Mouse (Mus musculus) ovary, postnatal 14 days (tissue): ENCODE measurements around the gene Tet1.
"Not testable (repeated sequence)": the region's sequence is repeated elsewhere in the genome, so short reads cannot be mapped to it uniquely, and the experiment has no call there.

Experiments used
- DNase-seq: peaks from one replicate; pipeline ENCODE4 v3.0.0; 2022; ENCODE audit warnings: low spot score

Gene Tet1

DNA sequence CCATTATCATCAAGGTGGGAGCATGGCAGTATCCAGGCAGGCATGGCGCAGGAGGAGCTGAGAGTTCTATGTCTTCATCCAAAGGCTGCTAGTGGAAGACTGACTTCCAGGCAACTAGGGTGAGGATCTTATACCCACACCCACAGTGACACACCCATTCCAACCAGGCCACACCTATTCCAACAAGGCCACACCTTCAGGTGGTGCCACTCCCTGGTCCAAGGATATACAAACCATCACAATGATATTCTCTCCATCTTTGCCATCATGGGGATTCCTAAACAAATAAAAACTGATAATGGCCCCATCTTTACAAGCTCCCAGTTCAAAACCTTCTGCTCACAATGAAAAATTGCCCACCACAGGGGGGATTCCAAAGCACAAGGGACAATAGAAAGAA is at the start of gene Tet1:
TSS of gene Tet1 (minus strand) at position 101 of the 400 bp plus-strand sequence.
- not testable (repeated sequence) for DNase-seq

DNA sequence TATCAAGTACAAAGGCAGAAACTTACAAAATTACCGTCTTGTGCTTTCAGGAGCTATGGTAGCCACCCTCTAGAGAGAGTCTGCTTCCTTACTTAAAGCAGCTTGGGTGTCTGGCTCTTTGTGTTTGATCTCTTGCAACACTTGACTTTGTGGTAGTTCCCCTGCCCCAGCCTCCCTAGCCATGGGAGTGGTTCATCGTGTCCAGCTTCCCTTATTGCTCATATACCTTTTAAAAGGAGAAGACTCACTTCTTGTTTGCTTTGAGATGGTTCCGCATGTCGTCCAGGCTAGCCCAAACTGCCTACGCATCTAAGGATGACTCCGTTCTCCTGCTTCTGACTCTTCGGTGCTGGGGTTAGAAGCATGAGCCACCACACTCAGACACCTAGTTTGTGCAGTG is 39.8 kb upstream of the Tet1 start:
- DNase-seq = no peak

DNA sequence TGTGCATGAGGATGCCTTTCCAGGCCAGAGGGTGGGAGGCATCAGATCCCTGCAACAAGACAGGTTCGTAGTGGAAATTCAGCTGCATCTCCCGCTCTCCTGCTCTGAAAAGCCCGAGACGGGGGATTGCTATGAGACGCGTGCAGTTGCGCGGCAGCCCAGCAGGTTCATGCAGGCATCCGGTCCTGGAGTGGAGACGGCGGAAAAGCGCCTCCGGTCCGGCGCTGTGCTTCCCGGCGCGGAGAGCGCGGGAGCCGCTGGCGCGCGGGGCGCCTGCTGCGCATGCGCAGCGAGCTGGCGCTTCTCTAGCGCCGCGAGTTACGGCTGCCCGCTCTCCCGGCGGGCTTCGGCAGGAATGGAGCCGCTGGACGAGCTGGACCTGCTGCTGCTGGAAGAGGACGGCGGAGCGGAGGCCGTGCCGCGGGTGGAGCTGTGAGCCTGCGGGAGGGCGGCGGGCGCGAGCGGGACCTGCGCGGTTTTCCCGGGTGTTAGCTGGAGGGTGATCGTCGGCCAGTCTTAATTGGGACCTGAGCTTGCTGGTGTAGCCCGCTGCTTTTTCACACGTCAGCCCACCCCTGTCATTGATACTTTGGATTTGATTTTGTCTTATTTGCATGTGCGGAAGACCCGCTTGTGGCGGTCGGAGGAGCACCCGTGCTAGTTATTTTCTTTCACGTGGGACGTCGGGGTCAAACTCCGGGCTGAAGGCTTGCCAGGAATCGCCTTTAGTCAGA is 38.1 kb upstream of the Tet1 start, which contains the start of gene Dna2:
TSS of gene Dna2 (plus strand) at position 289 of the 734 bp plus-strand sequence.
- DNase-seq = peak; percentile 63

DNA sequence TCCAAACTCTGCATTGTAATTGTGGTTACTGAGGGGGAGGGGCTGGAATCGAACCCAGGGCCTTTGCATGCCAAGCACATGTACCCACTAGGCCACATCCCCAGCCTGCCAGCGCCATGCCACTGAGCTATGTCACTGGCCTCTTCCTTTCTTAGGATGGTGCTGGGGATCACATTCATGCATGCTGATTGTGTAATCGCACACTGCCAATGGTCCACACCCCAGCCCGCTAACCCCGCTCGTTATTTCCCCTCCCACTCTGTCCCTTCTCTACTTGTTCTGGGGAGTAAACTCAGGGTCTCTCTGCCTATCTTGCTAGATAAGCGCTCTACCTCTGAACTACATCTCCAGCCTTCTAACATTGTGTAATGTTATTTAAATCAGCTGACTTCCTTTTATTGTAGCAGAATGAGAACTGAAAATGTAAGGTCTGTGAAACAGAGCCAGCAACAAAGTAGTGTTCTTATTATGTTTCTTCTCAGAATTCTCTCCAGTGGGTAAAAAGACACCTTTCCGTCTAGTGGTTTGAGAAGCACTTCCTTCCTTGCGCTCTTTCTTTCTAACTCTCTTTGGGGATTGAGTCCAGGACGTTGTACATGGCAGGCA is 36.3 kb upstream of the Tet1 start:
- no peak for DNase-seq

DNA sequence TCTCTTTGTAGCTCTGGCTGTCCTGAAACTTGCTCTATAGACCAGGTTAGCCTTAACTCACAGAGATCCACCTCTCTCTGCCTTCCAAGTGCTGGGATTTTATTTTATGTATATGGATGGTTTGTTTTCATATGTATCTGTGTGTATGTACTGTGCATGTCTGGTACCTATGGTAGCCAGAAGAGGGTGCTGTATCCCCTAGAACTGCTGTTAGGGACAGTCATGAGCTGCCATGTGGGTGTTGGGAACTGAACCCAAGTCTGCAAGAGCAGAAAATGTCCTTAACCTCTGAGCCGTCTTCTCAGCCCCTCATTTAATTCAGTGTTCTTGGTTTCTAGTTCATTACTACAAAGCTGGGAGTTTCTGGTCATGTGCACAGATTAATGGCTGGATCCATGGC is 23.6 kb upstream of the Tet1 start:
- DNase-seq = no peak

DNA sequence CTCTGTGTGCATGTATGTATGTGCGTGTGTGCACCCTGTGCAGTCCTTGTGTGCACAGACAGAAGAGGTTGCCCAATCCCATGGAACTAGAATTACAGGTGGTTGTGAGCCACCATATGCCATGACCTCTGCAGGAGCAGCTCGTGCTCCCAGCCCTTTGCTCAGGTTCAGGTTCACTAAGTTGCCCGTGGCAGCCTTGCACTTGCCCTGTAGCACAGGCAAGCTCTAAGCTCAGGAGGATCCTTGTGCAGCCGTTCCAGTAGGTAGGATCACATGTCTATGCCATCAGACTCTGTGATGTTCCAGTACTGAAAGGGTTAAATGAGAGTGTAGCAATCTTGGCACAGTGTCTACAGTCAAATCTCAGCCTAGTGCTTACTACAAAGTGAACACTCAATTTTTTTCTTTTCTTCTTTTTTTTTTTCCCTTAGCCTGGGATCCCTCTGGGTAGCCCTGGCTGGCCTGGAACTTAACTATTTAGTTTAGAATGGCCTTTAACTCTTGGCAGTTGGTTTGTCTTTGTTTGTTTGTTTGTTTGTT is 15.4 kb upstream of the Tet1 start:
- no peak for DNase-seq

DNA sequence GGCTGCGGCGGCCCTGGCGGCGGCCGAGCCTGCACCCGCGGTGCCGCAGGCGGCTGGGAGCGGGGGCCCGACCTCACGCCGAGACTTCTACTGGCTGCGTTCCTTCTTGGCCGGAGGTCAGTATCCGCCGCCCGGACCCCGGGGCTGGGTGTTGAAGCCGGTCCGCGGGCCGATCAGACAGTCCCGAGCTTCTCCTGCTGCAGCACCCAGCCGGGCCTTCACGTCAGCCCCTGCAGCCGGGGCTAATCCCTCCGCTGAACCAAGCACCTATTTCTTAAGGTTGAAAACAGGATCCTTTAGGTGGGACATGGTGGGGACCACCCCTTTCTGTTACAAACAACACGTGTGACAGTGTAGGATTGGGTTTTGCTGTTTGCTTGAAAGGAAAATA is 12.0 kb upstream of the Tet1 start:
- no peak for DNase-seq

DNA sequence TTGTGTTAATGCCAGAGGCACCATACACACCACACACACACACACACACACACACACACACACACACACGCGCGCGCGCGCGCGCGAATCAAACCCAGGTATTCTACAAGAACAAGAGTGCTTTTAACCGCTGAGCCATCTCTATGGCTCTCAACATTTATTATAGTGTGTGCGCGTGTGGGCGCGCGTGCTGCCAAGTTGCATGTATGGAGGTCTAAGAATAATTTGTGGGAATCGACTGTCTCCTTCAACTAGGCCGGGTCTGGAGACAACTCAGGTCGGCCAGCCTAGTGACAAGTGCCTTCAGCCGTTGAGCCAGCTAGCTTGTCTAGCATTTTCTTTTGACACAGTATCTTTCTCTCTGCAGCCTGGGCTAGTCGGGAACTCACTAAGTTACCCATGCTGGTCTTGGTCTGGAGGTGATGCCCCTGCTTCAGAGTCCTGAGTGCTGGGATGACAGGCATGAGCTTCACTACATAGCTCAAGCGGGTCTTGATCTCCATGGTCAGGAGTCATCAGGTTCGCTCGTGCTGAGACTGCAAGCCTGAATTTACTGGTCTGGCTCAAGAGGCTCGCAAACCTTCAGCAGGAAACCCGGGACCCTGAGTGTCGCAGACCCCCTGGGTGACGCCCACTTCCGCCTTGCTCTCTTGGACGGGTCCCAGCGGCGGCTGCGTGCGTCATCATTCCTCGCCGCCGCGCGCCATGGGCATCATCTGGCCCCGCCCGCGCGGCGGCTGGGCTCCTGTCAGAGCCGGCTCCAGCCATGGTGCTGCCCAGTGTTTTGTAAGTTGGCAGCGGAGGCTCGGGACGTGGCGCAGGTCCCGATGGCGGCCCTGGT is 11.3 kb upstream of the Tet1 start, which contains the start of gene Slc25a16:
TSS of gene Slc25a16 (plus strand) at position 709 of the 841 bp plus-strand sequence.
- peak; percentile 92 for DNase-seq

DNA sequence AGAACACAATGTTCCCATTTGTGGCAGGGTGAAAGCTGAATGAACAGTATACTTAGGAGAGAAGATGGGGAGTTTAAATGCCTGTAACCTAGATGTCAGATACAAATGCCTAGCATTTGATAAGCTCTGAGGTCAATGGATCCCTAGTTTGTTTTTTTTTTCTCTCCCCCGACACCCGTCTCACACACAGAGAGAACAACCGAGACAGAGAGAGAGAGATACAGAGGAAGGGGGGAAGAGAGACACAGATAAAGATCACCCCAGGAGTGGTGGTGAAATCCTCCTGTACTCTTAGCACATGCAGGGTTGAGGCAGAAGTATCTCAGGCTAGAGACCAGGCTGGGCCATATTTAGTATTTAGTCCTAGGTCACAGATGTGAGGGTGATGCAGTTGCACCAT is 10.2 kb upstream of the Tet1 start:
- DNase-seq = no peak

DNA sequence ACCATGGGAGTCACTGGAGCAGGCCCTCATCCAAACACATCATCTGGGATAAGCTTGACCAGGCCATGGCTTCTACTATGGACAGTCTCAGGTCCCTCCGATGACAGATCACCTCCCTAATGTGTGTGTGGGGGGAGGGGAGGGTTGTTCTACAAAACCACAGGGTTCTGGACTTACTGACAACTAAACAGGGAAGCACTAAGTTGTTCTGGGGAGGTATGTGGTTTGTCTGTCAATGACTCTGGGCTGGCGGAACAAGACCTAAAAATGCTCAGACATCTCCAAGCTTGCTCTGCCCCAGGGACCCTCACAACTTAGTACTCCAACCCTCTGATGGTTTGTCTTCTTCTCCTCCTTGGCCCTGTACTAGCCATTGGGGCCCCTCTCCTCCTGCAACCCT is 2.3 kb upstream of the Tet1 start:
- DNase-seq = no peak

DNA sequence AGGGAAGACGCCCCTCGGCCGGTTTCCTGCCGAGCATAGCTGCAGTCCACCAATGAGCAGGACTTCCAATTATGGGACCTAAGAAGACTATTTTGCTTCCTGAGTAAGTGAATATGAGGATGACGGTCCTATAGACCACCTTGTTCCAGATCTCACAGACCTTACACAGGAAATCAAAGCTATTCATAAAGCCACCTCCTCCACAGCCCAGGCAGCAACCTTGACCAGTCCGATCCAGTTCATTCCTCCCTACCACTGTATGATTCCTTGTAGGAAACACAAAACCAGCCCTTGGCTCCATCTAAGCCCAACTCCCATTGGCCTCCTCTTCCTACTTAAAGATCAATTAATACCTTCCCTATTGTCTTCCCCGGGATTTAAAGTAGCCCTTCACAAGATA is 2.5 kb downstream of the Tet1 start:
- DNase-seq = no peak

DNA sequence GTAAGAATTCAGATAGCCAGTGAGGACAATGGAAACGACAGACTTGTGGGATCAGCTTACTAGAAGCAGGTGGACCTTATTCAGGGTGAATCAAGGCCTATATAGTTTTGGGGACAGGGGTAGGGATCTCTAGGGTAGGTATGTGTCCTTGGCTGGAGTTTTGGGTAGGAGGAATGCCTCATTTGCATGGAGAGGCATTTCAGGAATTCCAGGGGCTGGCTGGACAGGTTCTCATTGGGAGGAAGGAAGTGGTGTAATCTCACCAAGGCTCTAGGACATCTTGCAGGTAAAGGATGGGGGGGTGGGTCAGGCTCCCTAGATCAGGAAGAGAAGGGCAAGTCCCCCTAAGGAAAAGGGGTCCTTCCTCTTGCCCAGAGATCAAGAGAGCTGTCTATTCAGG is 6.0 kb downstream of the Tet1 start:
- DNase-seq = no peak

DNA sequence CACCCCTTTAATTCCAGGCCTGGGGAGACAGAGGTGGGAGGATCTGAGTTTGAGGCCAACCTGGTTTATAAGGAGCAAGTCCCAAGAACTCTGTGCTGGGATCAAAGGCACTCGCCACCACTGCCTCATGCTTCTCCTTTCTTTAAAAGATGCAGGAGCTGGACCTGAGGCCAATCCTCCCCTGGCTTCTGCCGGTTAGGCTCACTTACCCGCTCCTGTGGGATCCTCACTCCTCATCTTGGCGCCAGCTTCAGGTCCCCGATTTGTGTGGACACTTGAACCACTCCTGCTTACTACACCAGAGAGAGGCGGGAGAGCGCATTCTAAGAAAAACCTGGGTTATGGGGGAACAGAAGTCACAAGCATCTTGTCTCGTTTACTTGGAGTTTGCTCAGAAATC is 7.0 kb downstream of the Tet1 start:
- DNase-seq = no peak

DNA sequence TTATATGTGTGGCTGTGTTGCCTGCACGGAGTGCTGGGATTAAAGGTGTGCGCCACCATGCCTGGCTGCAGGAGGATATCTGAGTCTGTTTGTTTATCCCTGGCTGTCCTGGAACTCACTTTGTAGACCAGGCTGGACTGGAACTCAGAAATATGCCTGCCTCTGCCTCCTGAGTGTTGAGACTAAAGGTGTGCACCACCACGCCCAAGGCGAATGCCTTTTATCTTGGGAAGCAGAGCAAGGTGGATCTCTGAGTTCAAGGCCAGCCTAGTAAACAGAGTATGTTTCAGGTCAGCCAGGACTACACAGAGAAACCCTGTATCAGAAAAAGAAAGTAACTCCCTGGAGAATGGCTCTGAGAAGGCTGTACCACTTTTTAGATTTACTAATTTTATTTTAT is 8.7 kb downstream of the Tet1 start:
- no peak for DNase-seq

DNA sequence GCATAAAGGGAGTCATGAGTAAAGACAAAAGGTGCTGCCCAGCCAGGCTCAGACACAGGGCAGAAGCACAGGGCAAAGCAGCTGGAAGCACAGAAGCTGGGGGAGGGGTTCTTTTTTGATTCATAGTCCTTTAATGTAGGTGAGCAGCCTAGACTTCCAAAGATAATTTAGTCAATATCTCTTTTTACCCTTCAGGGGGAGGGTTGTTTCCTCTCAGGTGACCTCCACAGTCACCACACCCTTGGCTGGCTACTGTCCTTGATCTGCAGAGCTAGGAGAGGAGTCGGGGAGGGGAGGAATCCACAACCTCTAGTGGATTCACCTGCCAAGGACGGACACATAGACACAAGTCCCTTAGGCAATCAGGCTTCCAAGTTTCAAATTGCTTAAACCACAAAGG is 10.7 kb downstream of the Tet1 start:
- DNase-seq = no peak

DNA sequence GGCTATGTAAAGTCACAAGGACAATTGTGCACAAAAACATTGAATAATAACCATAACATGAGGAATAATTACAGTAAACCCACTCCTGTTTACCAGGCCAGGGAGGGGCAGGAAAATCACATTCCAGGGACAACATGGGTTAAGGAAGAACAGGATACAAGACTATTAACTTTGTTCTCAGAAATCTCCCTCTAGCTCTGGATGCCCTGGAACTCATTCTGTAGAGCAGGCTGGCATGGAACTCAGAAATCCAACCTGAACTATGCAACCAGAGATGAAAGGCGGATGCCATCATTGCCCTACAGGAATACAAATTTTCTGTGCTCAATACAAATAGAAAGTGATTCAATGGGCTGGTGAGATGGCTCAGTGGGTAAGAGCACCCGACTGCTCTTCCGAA is 11.4 kb downstream of the Tet1 start:
- DNase-seq = no peak

DNA sequence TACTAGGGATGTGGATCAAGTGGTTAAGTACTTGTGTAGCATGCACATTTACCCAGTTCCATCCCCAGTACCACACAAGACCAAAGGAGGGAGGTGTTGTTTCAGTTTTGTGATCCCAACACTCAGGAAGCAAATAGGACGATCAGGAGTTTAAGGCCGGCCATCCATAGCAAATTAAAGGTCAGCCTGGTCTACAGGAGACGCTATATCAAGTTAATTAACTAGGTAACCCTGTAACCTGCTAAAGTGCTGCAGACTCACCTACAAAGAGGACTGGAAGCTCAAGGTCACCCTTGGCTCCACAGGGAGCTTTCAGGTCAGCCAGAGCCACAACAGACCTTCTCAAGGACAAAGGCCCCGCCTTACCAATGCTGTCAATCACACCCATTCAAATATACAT is 12.0 kb downstream of the Tet1 start:
- no peak for DNase-seq

DNA sequence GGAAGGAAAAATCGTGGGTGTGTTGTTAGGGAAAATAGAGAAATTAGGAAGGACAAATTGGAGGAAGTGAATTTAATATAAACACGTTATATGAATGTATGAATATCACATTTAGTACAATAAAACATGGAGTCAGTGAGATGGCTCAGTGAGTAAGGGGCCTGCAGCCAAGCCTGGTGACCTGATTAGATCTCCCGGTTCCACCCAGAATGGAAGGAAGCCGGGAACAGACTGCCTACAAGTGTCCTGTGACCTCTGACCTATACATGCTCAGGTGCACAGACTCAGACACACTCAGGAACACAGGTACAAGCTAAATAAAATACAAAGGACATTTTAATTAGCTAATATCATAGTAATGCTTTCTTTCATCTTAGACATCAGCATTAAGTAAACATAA is 12.8 kb downstream of the Tet1 start:
- DNase-seq = no peak

DNA sequence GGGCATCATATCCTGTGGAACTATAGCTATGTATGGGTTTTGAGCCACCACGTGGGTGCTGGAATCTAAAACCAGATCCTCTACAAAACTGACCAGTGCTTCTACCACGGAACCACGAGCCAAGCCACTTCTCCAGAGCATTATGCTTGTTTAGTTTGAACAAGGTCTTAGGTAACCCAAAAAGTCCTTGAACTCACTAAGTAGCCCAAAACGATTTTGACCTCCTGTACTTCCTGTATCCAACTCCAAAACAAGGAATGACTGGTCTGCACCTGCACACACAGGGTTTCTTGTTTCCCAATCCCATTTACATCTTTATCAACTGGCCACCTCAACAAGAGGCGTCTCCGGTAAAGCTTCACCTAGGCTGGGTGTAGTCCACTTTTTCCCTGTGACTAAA is 13.4 kb downstream of the Tet1 start:
- DNase-seq = no peak

DNA sequence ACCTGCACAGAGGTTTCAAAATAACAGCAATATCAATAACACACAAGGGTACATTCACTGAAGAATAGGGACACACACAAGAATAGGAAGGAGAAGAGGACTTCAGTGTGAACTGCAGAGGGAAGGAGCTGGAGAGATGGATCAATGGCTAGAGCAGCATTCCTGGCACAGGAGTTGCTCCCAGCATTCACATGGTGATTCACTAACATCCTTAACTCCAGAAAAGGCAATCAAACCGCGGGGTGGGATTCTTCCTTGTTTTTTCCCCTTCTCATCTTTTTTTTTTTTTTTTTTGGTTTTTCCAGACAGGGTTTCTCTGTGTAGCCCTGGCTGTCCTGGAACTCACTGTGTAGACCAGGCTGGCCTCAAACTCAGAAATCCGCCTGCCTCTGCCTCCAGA is 14.3 kb downstream of the Tet1 start:
- no peak for DNase-seq

DNA sequence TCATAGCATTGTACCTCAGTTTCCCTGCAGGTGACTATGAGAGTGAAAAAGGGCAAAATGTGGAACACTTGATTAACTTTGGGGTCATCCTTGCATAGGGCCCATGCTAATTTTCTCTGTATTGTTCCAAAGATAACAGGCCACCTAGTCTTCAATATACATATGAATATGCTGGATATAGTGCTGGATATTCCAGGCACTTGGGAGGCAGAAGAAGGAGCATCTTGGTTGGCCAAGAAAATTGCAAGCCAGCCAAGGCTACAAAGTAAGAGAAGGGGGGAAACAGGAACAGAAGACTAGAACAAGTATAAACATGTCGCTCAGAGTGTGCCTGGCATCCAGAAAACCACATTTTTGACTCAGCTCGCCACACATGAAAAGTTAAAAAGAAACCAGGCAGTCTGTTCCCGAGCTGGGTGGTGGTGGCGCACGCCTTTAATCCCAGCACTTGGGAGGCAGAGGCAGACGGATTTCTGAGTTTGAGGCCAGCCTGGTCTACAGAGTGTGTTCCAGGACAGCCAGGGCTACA is 15.4 kb downstream of the Tet1 start:
- no peak for DNase-seq

DNA sequence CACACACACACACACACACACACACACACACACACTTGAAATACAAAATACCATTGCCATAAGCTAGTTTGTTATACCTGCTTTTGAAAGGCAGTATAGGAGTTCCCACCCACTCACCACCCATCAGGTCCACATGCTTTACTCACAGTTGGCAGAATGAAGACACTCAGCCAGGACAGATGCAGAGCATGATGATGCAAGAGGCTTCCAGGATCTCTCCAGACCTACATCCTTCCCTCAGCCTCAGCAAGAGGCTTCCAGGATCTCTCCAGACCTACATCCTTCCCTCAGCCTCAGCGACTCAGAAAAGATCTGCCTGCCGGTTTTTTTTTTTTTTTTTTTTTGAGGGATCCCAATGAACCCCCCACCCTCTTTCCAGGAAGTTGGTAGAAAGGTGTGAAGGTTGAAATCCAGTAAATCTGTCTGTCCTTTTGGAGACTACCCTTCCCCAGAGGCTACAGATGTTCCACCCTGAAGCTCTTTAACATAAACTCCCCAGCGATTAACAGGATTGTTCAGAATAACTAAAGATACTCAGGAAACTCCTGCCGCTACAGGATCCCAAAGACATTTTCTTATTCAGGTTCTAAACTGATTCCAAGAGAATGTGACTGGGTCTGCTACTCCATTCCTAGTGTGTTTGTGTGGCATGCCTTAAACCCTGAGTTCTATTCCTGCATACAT is 16.1 kb downstream of the Tet1 start:
- no peak for DNase-seq
